Mouse (Mus musculus): ENCODE measurements around the gene Spz1. TPM values are rescaled to one million over a fixed set of nuclear protein-coding genes. Genes with fewer than 3 reads are reported as not detected.
A peak's percentile ranks its signal among the peaks of the same experiment; 100 is the strongest.

Gene Spz1
- total RNA-seq, 2 experiments from 2014 or later = not detected

DNA sequence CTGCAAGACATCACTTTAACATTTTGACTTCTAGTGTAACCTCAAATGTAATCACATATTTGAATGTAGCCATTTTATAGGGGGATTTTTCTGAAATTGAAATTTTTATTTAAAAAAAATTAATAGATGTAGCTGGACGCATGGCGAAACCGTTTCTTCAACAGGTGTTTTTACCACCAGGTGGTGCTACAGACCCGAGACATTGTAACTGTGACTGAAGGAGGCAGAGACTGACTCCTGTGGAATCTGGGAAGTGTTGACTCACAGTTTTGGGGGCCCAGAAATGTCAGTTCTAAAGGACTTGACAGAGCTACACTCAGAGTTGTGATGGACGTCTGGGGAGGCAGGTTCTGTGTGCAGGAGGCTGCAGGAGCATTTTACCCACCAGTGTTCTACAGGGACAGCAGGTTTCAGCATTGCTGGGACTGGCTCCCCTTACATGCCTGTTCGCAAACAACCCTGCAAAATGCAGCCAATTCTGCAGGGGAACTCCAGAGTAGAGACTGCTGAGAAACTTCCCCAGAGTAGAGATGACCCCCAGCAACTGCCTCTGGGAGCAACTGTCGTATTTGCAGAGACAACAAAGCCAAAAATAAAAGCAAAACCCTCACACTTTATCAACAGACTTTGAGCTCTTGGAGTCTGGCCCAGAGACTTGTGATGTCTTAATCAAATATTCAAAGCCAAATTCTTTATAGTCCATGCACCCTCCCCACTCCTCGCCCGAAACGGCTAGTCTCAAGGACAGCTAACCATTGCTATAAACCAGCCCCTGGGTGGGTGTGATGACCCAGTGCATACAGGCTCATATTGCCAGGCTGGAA lies 4.5 kb upstream of the Spz1 start:
- DNase-seq (ENCODE audit: low spot score in 2 of 2) = peak in 1 of 2 experiments; percentile 58

DNA sequence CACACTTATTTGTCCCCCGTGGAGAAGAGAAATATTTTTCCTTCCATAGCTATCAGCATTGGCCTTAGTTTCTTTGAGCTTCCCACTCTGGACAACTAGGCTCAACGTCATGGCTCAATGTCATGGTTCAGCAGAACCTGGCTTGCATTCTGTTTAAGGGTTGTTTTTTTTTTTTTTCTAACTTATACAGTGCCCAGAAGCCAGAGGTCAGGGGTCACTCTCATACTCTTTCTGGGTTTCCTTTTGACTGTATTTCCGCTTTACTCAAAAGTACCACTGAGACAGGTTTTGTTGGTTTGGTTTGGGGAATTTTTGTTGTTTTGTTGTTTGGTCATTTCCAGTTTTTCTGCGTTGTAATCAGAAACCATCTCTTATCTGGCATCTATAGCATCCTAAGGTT lies 2.2 kb upstream of the Spz1 start:
- no peak for DNase-seq (ENCODE audit: low spot score in 2 of 2)

DNA sequence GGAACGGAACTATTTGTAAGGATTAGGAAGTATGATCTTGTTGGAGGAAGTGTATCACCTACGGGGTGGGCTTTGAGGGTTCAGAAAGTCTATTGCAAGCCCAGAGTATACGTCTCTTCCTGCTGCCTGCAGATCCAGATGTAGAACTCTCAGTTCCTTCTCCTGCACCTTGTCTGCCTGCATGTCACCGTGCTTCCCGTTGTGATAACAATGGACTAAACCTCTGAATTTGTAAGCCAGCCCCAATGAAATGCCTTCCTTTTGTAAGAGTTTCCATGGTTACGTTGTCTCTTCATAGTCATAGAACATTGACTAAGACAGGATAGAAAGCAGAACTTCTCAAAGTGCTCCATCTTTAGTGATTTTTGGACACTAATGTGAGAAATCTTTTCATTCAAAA lies 716 bp upstream of the Spz1 start:
- DNase-seq (ENCODE audit: low spot score in 2 of 2) = no peak

DNA sequence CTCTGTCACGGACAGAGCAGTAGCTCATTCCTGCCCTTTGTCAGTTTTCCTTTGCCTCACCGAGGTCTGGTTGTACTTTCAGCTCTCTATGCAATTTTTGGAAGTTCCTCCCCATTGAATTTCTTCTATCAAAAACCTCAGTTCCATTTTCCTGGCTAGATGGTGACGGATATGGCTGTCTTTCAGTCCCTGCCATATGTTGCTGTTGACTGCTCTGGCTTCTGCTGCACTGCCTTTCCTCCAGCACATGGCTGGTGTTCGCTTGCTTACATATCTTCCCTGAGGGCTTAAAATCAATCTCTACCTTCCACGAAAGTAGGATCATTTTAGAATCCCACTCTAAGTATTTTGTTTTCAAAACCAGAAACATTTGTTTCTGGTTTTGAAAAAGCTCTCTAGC lies 16.5 kb downstream of the Spz1 start:
- no peak for DNase-seq (ENCODE audit: low spot score in 2 of 2)

DNA sequence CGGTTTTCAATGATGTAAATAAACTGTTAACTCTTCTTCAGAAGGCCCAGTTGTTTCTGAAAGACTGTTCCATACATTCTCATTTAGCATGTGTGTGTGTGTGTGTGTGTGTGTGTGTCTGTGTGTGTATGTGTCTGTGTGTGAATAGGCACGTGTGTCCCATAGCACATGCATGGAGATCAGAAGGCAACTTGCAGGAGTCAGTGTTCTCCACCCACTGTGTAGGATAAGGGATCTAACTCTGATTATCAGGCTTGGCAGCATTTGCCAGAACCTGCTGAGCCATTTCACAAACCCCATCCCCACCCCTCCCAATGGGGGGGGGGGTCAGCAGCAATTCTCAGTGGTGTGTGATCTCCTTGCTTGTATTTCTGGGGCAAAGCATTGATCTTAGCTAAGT lies 18.7 kb downstream of the Spz1 start:
- no peak for DNase-seq (ENCODE audit: low spot score in 2 of 2)

DNA sequence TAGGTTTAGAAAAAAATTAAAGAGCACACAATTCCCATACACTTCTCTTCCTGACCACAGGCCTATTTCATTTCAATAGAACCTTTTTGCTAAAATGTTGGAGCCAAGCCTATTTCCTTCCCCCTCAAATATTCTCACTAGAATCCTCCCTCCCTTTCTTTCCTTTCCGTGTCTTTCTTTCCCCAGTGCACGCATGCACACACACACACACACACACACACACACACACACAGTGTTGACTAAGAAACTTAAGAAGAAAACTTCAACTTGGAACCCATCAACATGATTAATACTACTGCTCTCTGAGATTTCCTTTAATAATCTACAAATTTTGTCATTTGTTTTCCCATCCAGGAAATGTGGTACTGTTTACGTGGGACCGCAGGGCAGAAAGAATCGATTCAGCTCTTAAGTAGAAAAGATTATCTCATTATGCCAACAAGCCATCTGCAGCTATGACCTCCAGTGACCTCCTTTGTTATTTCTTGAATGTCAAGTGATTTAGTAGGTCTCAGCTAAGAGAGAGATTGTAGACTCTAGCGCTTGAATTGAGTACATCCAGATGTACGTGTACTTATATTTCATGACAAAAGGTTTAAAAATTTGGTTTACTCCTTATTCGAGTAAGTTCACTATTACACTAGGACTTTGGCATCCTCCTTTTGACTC lies 19.4 kb downstream of the Spz1 start:
- no peak for DNase-seq (ENCODE audit: low spot score in 2 of 2)

DNA sequence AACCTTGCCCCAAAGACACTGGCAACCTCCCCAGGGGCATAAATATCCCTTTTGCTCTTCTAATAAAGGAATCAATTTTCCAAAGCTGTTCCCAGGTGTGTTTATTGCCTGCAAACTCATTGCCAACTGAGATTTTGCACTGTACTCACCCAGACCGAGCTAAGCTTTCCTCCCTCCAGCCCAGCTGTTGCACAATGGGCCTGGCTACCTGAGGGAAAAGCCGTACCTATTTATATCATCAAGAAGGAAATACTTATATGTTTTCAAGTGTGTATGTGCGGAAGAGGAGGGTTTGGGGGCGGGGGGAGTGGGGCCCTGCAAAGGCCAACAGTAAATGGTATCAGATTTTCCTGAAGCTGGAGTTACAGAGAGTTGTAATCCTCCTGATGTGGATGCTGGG lies 28.9 kb downstream of the Spz1 start:
- DNase-seq (ENCODE audit: low spot score in 2 of 2) = no peak

DNA sequence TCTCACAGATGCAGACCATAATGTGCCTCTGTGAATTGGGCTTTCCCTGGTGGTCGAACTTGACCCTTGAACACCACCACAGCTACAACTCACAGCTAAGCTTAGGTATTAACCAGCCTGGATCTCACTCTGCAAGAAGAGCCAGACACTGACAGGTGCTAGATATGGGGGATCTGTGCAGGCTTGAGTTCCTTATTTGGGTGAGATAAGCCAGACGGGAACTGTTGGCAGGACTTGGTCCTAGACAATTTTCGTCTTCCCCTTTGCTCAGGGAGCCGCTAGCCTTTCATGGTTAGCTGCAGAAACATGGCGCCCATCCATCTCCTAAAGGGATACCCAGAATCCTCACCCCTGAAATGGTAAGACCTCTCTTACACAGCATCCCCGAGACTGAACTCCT lies 35.0 kb downstream of the Spz1 start:
- DNase-seq (ENCODE audit: low spot score in 2 of 2) = no peak

DNA sequence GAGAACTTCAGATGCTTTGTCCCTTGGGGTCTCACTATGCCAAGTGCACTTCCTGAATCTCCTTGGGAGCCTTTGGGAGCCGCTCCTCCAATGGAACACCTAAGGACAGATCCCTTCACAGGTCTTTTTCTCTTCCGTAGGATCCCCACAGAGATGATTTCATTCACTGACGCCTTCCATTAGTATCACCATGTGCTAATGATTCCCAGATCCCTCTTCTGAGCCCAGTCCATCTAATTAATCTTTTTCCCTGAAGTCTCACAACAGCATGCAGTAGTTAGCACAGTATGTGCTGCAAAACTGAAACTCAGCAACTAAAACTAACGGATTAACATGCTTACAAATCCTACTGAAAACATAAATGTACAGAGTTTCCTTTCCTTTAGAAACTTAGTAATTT lies 36.8 kb downstream of the Spz1 start:
- DNase-seq (ENCODE audit: low spot score in 2 of 2) = no peak

DNA sequence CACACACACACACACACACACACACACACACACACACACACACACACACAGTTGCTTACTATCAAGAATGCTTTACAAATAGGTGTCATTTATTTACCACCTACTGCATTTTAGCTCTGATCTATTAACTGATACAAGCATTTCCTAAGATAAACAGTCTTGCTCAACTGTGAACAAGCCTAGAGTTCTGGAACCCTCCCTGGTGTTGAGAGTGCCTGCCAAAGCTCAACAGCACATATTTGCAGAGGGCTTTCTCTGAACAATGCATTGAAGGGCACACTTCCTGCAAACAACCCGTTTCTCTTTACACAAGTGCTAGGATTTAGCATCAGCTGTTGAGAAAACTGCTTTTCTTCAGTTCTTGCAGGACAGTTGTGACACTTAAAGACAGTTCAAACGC lies 42.2 kb downstream of the Spz1 start:
- no peak for DNase-seq (ENCODE audit: low spot score in 2 of 2)

DNA sequence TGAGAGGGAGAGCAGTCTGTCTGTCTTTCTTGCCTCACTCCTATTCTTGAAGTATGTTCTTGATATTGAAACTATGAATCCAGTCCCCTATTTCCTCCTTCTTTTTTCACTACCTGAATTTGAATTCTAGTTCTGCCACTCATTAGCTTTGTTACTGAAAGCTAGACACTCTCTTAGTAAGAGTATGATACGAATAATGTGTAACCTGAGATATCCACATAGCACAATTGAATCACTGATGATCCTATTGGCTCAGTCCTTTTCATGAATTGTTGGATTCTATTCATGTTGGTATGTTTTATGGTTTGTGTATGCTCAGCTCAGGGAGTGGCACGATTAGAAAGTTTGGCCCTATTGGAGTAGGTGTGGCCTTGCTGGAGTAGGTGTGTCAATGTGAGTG lies 43.8 kb downstream of the Spz1 start:
- no peak for DNase-seq (ENCODE audit: low spot score in 2 of 2)

DNA sequence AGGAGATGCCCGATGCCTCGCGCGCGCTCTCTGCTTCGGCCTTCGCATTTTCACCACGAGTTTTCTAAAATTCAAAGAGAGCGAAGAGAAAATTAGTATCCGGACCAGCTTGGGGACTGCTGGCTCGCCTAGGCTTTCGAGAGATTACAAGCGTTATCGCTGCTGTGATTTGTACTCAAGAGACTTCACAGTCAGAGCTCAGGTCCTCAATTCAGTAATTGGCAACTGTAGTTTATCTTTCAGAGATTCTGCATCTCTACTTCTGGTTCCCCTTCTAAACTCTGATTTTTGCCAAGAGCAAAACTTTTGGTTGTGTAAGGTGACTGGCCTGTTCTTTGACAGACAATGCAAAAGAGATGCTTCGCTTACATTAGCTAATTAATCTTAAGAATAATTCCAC lies 44.7 kb downstream of the Spz1 start:
- DNase-seq (ENCODE audit: low spot score in 2 of 2) = no peak

DNA sequence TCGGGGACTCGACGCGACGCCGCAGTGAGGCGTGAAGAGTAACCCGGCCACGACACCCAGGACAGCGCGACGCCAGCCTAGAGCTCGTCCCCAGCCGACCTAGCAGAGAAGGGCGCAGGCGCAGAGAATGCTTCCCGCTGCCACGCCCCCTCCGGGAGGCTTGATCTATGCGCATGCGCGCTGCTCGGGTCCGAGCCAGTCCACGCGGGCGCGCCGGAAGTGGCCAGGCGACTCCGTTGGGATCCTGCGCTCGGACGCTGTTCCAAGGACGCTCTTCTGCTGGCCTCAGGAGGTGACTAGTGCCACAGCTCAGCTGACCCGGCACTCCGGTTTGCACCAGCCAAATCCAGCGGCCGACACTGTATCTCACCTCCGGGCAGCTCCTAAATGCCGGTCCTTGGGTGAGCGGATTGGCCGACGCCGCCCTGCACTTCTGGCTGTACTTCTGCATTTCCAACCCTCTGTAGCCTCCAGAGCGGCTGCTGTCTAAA lies 45.2 kb downstream of the Spz1 start, which contains the start of gene Zfyve16:
Gene Zfyve16 (minus strand): TSS at position 148 of the 491 bp plus-strand sequence.
- peak; percentile 98 to 99 for DNase-seq (ENCODE audit: low spot score in 2 of 2)

DNA sequence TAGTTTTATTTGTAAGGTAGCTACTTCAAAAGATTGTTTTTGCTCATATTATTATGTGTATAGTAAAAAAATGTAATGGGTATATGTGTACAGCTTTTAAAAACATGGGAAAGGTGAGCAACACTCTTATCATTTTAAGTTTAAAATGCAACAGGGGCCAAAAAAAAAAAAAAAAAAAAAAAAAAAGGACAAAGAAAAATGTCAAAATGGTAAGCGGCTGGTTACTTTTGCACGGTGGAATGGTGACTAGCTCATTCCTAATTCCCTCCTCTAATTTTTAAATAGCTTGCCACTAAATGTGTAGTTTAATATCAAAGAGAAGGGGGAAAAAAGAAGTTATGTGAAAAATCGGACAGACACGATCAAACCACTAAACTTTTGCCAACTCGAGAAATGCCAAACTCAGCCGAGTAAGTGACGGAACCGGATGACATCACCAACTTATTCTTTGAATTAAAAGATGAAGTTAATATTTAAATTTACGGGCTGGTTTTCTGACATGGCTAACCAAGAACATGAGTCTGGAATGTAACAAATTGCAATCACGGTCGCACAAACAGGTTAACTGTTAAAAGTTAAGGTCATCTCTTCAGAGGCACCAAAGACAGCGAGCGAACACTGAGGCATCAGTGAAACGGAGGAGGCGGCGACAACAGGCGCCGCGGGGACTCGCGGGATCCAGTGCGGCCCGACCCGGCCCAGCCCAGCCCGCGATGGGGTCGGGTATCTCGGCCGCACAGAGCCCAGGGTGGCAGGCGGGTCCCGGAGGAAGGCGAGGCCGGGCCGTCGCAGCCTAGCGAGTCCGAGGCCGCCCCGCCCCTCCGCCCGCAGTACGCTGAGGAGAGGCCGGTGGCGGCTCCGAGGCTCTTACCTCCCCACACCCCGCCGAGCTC lies 45.9 kb downstream of the Spz1 start:
- DNase-seq (ENCODE audit: low spot score in 2 of 2) = no peak

Other genes starting within 250 kb of the Spz1 start
- 1 to 10 TPM; 9.4 to 9.6 TPM for gene Dhfr, start 221.4 kb downstream of the Spz1 start, total RNA-seq (2021)
- 10 to 100 TPM; 36.5 to 39.2 TPM for gene Msh3, start 221.2 kb downstream of the Spz1 start, total RNA-seq (2021)
- gene Ankrd34b, start 150.3 kb downstream of the Spz1 start, total RNA-seq (2021) = under 1 TPM; 0.37 to 0.62 TPM
- gene Fam151b, start 92.2 kb downstream of the Spz1 start, total RNA-seq (2021) = 1 to 10 TPM; 5.8 to 7.7 TPM
- gene Zfyve16, start 45.3 kb downstream of the Spz1 start, total RNA-seq (2021) = 10 to 100 TPM; 24.6 to 27.5 TPM
- 10 to 100 TPM; 64.1 to 69.0 TPM for gene Serinc5, start 34.9 kb upstream of the Spz1 start, total RNA-seq (2021)
- 10 to 100 TPM in 1 of 2 experiments, 1 to 10 TPM in 1; 6.4 to 13.0 TPM for gene Thbs4, start 218.6 kb upstream of the Spz1 start, total RNA-seq (2021)

Data from adrenal gland, postnatal 4 days (tissue).